Mouse (Mus musculus): ENCODE measurements around the gene Dctd.

GRCm38 (mm10) chr8:48158560-48159217 lies 59.8 kb downstream of the Dctd start:
- TF ChIP-seq CEBPB (IDR thresholded peaks at IDR 0.05; ENCODE audit: insufficient read depth, poor library complexity, severe bottlenecking) (no peak), POLR2A (IDR thresholded peaks at IDR 0.05; ENCODE audit: insufficient read length, low read depth) (no peak), MAX (IDR thresholded peaks at IDR 0.05; ENCODE audit: low read depth) (no peak), MYOD1 (IDR thresholded peaks at IDR 0.05; ENCODE audit: control insufficient read depth in 1 of 3, insufficient read length in 2 of 3, low read depth in 2 of 3) (no peak), MYOG (IDR thresholded peaks at IDR 0.05; ENCODE audit: control insufficient read depth in 1 of 3, insufficient read depth in 1 of 3, insufficient read length in 2 of 3, low read depth in 2 of 3) (no peak), TCF3 (IDR thresholded peaks at IDR 0.05; ENCODE audit: insufficient read length, low read depth) (no peak), POLR2AphosphoS2 (IDR thresholded peaks at IDR 0.05; ENCODE audit: insufficient read length, low read depth) (no peak), TCF12 (IDR thresholded peaks at IDR 0.05; ENCODE audit: insufficient read depth, poor library complexity, severe bottlenecking) (no peak), USF1 (IDR thresholded peaks at IDR 0.05; ENCODE audit: low read depth) (no peak), SRF (IDR thresholded peaks at IDR 0.05; ENCODE audit: control insufficient read depth, insufficient read length, low read depth) (no peak), REST (IDR thresholded peaks at IDR 0.05; ENCODE audit: insufficient read depth, insufficient read length) (no peak), E2F4 (IDR thresholded peaks at IDR 0.05; ENCODE audit: insufficient read depth) (no peak)
